Mouse (Mus musculus) liver, postnatal 0 days (tissue): Measurements from ENCODE around the gene Pear1.

Experiments
- CTCF ChIP-seq: sonication (generic); IDR thresholded peaks from 2 replicates; pipeline ENCODE4 v1.5.1; 2016; ENCODE audit warnings: antibody characterized with exemption, low read depth
- EP300 ChIP-seq: IDR thresholded peaks from 2 replicates; pipeline ENCODE4 v1.6.1; 2016; ENCODE audit warnings: antibody characterized with exemption, low read depth, mild to moderate bottlenecking

DNA sequence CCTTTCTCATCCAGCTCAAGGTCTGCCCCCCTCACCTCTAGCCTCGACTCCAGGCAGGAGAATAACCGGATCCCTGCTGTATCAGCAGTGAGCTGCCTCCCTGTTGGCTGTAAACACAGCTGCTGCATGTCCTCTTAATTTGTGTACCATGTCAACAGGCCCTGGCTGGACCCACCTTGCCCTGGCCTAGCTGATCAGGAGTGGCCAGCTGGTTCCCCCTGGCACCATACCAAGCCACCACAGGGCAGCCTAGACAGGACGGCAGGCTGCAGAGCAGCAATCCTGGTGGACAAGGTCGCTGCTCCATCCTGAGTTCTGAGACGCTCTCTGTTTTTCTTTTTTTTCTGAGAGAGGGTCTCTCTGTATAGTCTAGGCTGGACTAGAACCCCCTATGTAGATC lies 22.4 kb downstream of the Pear1 start:
- TF ChIP-seq CTCF (no peak), EP300 (no peak)
